ENCODE assay signal across 8 mouse cellular contexts in the genomic region with DNA sequence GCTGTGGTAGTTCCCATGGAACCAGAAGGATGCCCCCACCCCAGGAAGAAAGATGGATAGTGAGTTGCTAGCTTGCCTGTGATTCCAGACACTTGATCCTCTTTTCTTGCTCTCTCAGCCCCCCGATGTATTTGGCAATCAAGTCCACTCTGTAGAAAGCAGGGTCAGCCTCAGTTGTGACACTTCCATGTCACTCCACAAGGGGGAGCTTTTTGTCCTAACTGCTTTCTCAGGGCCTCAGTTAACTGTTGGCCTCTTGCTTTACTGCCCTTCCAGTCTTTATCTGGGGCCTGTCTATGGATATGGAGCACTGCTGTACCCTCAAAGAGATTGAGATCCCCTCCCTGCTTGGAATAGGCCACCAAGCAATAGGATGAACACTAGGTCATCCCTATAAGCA. TPM values are rescaled to one million over a fixed set of nuclear protein-coding genes. Genes with fewer than 3 reads are reported as not detected.
DNase-seq lines count a peak whose midpoint lies in the region; ATAC-seq and TF ChIP-seq lines count a peak whose summit lies in the region.

No protein-coding gene starts in this region.

- no peak for TF ChIP-seq POLR2A in cerebellum, adult 2 months (IDR thresholded peaks at IDR 0.05; ENCODE audit: borderline replicate concordance, insufficient read depth, low read length)

- ATAC-seq in megakaryocyte, adult 5-6 weeks (ENCODE audit: poor library complexity, severe bottlenecking) = no peak

- H3K4me1 ChIP-seq in cerebellum, adult 2 months (ENCODE audit: control insufficient read depth, insufficient read depth, low read length) = peaks cover 15% of the 10 kb centered on the region
- H3K4me1 ChIP-seq in limb, embryonic 10.5 days = peaks cover 23% of the 10 kb centered on the region

- no peaks in the 10 kb centered on the region for H3K9me3 ChIP-seq in limb, embryonic 10.5 days (replicated peaks)

- H3K4me3 ChIP-seq in cerebellum, adult 2 months (replicated peaks; ENCODE audit: insufficient read depth, low read depth, low read length) = no peak overlapping the region
- H3K4me3 ChIP-seq in limb, embryonic 10.5 days = no peak overlapping the region

- 56% methylated on average over 1 of the region's 1 CpGs for WGBS in cerebellum, adult 2 months
- 70% methylated on average over 1 of the region's 1 CpGs for WGBS in limb, embryonic 10.5 days

- no peaks in the 10 kb centered on the region for H3K27me3 ChIP-seq in cerebellum, adult 2 months (ENCODE audit: control insufficient read depth, insufficient read depth, low read length)
- H3K27me3 ChIP-seq in limb, embryonic 10.5 days (ENCODE audit: low read depth, poor library complexity, severe bottlenecking) = no peaks in the 10 kb centered on the region
- no peaks in the 10 kb centered on the region for H3K27me3 ChIP-seq in splenic B cell, adult 2 months (ENCODE audit: control insufficient read depth, insufficient read depth, low read length, poor library complexity, severe bottlenecking)

- peaks cover 31% of the 10 kb centered on the region for H3K36me3 ChIP-seq in limb, embryonic 10.5 days
- H3K36me3 ChIP-seq in splenic B cell, adult 2 months (ENCODE audit: control insufficient read depth, insufficient read depth, low read length, poor library complexity, severe bottlenecking) = no peaks in the 10 kb centered on the region; the same call in 1 of the 2 replicates

- no peak overlapping the region for H3K27ac ChIP-seq in cerebellum, adult 2 months (ENCODE audit: insufficient read depth, low read length)
- no peak overlapping the region for H3K27ac ChIP-seq in limb, embryonic 10.5 days

- TF ChIP-seq CTCF in cerebellum, adult 2 months (IDR thresholded peaks at IDR 0.05; ENCODE audit: borderline replicate concordance, insufficient read depth, low read depth, low read length) = peak; percentile 50

- no peak for DNase-seq in cerebellum, adult 2 months
- DNase-seq in cerebellum, adult 11-12 months = no peak
- DNase-seq in left cerebral cortex, adult 18-20 months (ENCODE audit: low spot score in 2 of 2) = peak; percentile 29 to 31
- no peak for DNase-seq in left cerebral cortex, adult 8-10 months (ENCODE audit: low spot score in 2 of 2)
- peak; percentile 66 for DNase-seq in NIH3T3 (ENCODE audit: low read depth)
- peak; percentile 55 for DNase-seq in limb, embryonic 10.5 days (ENCODE audit: low spot score)
- peak; percentile 76 for DNase-seq in splenic B cell, adult 2 months (ENCODE audit: low read depth, low spot score)

RNA-seq across cellular contexts. Expression of gene Tssc4, which starts 4.0 kb away (rescaled TPM):
- polyA plus RNA-seq in cerebellum, adult 2 months (2012; rRNA removed) = 101 and 106 TPM in 2 replicates
- total RNA-seq in left cerebral cortex, adult 18-20 months (2021) = 10 to 100 TPM; 37.8 to 39.6 TPM
- 10 to 100 TPM; 37.0 to 42.1 (median 39.8) TPM for total RNA-seq in left cerebral cortex, adult 8-10 months (2022)
- polyA plus RNA-seq in limb, embryonic 10.5 days (2016; fragmentation: Nextera tagmentation; extraction: Ambion mirVana) = 145 and 157 TPM in 2 replicates
- 14.0 and 19.2 TPM in 2 replicates for total RNA-seq in megakaryocyte, adult 5-6 weeks (2015)
- 17.7 and 20.5 TPM in 2 replicates for total RNA-seq in megakaryocyte, adult 5-6 weeks (2017)

RNA-seq across cellular contexts. Expression of gene Cd81, which starts 20.5 kb away (rescaled TPM):
- 841 and 916 TPM in 2 replicates for polyA plus RNA-seq in cerebellum, adult 2 months (2012; rRNA removed)
- total RNA-seq in left cerebral cortex, adult 18-20 months (2021) = 100 to 1,000 TPM; 388 to 392 TPM
- 100 to 1,000 TPM; 406 to 526 (median 451) TPM for total RNA-seq in left cerebral cortex, adult 8-10 months (2022)
- 267 and 310 TPM in 2 replicates for polyA plus RNA-seq in limb, embryonic 10.5 days (2016; fragmentation: Nextera tagmentation; extraction: Ambion mirVana)
- 17.2 and 20.3 TPM in 2 replicates for total RNA-seq in megakaryocyte, adult 5-6 weeks (2015)
- total RNA-seq in megakaryocyte, adult 5-6 weeks (2017) = 22.5 and 25.3 TPM in 2 replicates

RNA-seq across cellular contexts. Expression of gene Trpm5, which starts 21.4 kb away (rescaled TPM):
- 0.10 and 0.13 TPM in 2 replicates for polyA plus RNA-seq in cerebellum, adult 2 months (2012; rRNA removed)
- total RNA-seq in left cerebral cortex, adult 18-20 months (2021) = not detected
- total RNA-seq in left cerebral cortex, adult 8-10 months (2022) = not detected
- 0.88 and 1.9 TPM in 2 replicates for polyA plus RNA-seq in limb, embryonic 10.5 days (2016; fragmentation: Nextera tagmentation; extraction: Ambion mirVana)
- total RNA-seq in megakaryocyte, adult 5-6 weeks (2015) = not detected in 2 replicates
- total RNA-seq in megakaryocyte, adult 5-6 weeks (2017) = not detected in 2 replicates

RNA-seq across cellular contexts. Expression of gene Kcnq1, which starts 33.1 kb away (rescaled TPM):
- polyA plus RNA-seq in cerebellum, adult 2 months (2012; rRNA removed) = 0.54 and 1.6 TPM in 2 replicates
- under 1 TPM; 0.30 to 0.54 TPM for total RNA-seq in left cerebral cortex, adult 18-20 months (2021)
- total RNA-seq in left cerebral cortex, adult 8-10 months (2022) = 1 to 10 TPM in 2 of 4 experiments, under 1 TPM in 2; 0.21 to 1.1 (median 0.86) TPM
- 0.94 and 1.0 TPM in 2 replicates for polyA plus RNA-seq in limb, embryonic 10.5 days (2016; fragmentation: Nextera tagmentation; extraction: Ambion mirVana)
- total RNA-seq in megakaryocyte, adult 5-6 weeks (2015) = not detected in 2 replicates
- total RNA-seq in megakaryocyte, adult 5-6 weeks (2017) = not detected in 2 replicates

Comparison
In these comparisons a context has a peak if more than half of its experiments do, and no peak if none do; other contexts are left out.
1. DNase-seq: peak in left cerebral cortex, adult 18-20 months (2 of 2), NIH3T3 (single experiment), limb, embryonic 10.5 days (single experiment) and splenic B cell, adult 2 months (single experiment); none in cerebellum, adult 2 months (0 of 2), cerebellum, adult 11-12 months (single experiment) and left cerebral cortex, adult 8-10 months (0 of 2).
2. RNA of gene Cd81, which starts 20.5 kb away (total RNA-seq): 406 to 526 TPM in left cerebral cortex, adult 8-10 months and 388 to 392 TPM in left cerebral cortex, adult 18-20 months; 17.2 to 25.3 TPM in megakaryocyte, adult 5-6 weeks; every median in the first group is over 10 times any median in the second.